Mouse (Mus musculus): ENCODE results near the gene Slc25a26.

DNA sequence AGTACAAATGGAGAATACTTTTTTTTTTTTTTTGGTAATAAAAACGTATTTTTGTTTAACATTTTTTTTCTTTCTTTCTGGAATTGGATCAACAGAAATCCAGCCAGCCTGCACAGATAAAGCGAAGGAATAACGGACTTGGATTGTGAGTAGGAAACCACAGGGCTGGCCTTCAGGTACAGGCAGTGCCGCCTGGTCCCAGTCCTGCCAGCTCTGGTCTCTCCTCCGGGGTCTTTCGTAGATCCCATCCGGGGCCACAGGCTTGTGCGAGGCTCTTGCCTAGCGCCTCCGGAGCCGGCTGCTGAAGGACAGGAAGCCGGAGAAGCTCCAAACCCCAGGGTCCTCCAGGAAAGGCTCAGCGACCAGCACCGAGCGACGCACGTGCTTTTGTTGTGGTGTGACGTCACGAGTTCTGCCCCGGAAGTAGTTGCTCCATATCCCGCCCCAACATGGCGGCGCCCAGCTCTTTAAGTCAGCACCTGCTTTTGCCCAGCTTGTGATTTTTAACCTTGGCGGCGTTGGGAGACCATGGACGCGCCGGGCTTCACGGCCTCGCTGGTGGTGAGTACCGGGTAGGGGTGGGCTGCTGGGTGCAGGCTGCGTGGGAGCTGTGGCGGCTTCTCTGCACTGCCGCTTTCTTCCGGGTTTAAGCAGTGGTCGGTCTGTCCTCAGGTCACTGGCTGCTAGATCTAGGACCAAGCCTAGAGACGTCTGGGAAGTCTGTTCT, at the start of gene Slc25a26:
- TF ChIP-seq CTCF (IDR thresholded peaks at IDR 0.05; ENCODE audit: low read depth), result no peak
- TF ChIP-seq EP300 (IDR thresholded peaks at IDR 0.05; ENCODE audit: low read depth), result no peak

Data from liver, embryonic 14.5 days (tissue).